ENCODE assay signal across 10 mouse cellular contexts in the genomic region with DNA sequence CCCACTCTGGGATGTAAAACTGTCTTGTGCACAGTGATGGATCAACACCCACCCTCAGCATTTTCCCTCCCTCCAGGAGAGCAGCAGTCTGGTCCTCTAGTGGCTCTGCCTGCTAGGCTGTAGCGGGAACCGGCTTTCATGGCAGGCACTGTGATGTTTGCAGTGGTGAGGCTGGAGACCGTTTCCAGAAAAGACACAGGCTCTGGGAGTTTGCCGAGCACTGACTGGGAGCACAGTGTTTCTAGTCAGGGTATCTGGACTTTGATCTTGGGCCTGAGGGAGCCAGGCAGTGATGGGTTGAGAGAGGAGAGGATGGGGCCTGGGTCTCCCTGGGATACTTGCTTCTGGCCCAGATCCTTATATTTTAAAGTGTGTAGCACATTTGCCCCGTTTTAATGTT.
A peak's percentile ranks its signal among the peaks of the same experiment; 100 is the strongest.
DNase-seq lines count a peak whose midpoint lies in the region; ATAC-seq lines count a peak whose summit lies in the region.
"Had no signal": no experiment of that assay in that cellular context is flagged by ENCODE, and none has a peak within 500 bp of the region (broad histone marks: within the 10 kb centered on the region; RNA-seq: fewer than 3 reads in every experiment).

No protein-coding gene starts in this region.

- WGBS in embryonic facial prominence, embryonic 12.5 days: 37% methylated on average over 5 of the region's 5 CpGs
- WGBS in limb, embryonic 12.5 days: 17% methylated on average over 5 of the region's 5 CpGs

- no peaks in the 10 kb centered on the region for H3K36me3 ChIP-seq in embryonic facial prominence, embryonic 12.5 days
- H3K36me3 ChIP-seq in limb, embryonic 12.5 days: no peaks in the 10 kb centered on the region
- H3K36me3 ChIP-seq: G1E had no signal

- DNase-seq in layer of hippocampus, postnatal 14 days (ENCODE audit: low spot score in 2 of 2): peak; percentile 3 to 5
- no peak for DNase-seq in layer of hippocampus, postnatal 25 days (ENCODE audit: extremely low spot score in 1 of 2, low spot score in 1 of 2)
- peak; percentile 6 for DNase-seq in yolk sac, embryonic 10.5 days (ENCODE audit: low spot score)
- no peak for DNase-seq in adrenal gland, postnatal 4 days (ENCODE audit: low spot score in 2 of 2)
- DNase-seq: kidney, adult 2 months; lung, postnatal 4 days had no signal

- H3K27ac ChIP-seq in embryonic facial prominence, embryonic 12.5 days: peak overlapping the region; percentile 31; the same call in 1 of the 2 replicates
- 0 out of 2 replicates have a peak overlapping the region, but pooled peaks have one; percentile 32 for H3K27ac ChIP-seq in limb, embryonic 12.5 days

- H3K27me3 ChIP-seq in embryonic facial prominence, embryonic 12.5 days: no peaks in the 10 kb centered on the region
- no peaks in the 10 kb centered on the region for H3K27me3 ChIP-seq in limb, embryonic 12.5 days

- ATAC-seq in embryonic facial prominence, embryonic 12.5 days (ENCODE audit: insufficient number of reproducible peaks, insufficient read depth, low FRiP score, low TSS enrichment): 0 out of 2 replicates have a peak, but pooled peaks have one; percentile 47
- ATAC-seq in limb, embryonic 12.5 days (ENCODE audit: insufficient number of reproducible peaks, insufficient read depth, low FRiP score, low TSS enrichment, low read depth): no peak
- ATAC-seq in granulocyte monocyte progenitor cell, adult 5-6 weeks (replicated peaks; ENCODE audit: poor library complexity, severe bottlenecking): no peak

- peaks cover 8% of the 10 kb centered on the region; the same call in 1 of the 2 replicates for H3K4me1 ChIP-seq in embryonic facial prominence, embryonic 12.5 days
- H3K4me1 ChIP-seq in limb, embryonic 12.5 days (replicated peaks): peaks cover 30% of the 10 kb centered on the region

- no peak overlapping the region for H3K4me2 ChIP-seq in embryonic facial prominence, embryonic 12.5 days (replicated peaks)
- H3K4me2 ChIP-seq in limb, embryonic 12.5 days: no peak overlapping the region

- no peak overlapping the region for H3K9ac ChIP-seq in embryonic facial prominence, embryonic 12.5 days
- no peak overlapping the region for H3K9ac ChIP-seq in limb, embryonic 12.5 days (replicated peaks)

- no peak overlapping the region for H3K4me3 ChIP-seq in embryonic facial prominence, embryonic 12.5 days
- H3K4me3 ChIP-seq in limb, embryonic 12.5 days (replicated peaks): no peak overlapping the region

- no peaks in the 10 kb centered on the region for H3K9me3 ChIP-seq in embryonic facial prominence, embryonic 12.5 days
- no peaks in the 10 kb centered on the region for H3K9me3 ChIP-seq in limb, embryonic 12.5 days
- H3K9me3 ChIP-seq: G1E had no signal

Comparison
In these comparisons a context has a peak if more than half of its experiments do, and no peak if none do; other contexts are left out.
1. DNase-seq: peak in layer of hippocampus, postnatal 14 days (2 of 2) and yolk sac, embryonic 10.5 days (single experiment); none in layer of hippocampus, postnatal 25 days (0 of 2) and adrenal gland, postnatal 4 days (0 of 2).